Mouse (Mus musculus) A20 (cell line): ENCODE measurements around the gene Sorbs1.

Experiments used
- DNase-seq: peaks from one replicate; pipeline ENCODE4 v3.0.0-alpha.2; 2011; ENCODE audit warnings: low read depth, low spot score

The Sorbs1 gene

GRCm38 (mm10) chr19:40436465-40437200, 76.9 kb downstream of the Sorbs1 start:
- DNase-seq, result no peak

- no peak for DNase-seq
Observed at GRCm38 (mm10) chr19:40435797-40436196, 77.8 kb downstream of the Sorbs1 start.

GRCm38 (mm10) chr19:40435045-40435444, 78.5 kb downstream of the Sorbs1 start:
- DNase-seq, result no peak

- peak; percentile 30 for DNase-seq
Observed at GRCm38 (mm10) chr19:40434042-40434869, 79.3 kb downstream of the Sorbs1 start.

- no peak for DNase-seq
Observed at GRCm38 (mm10) chr19:40433316-40433912, 80.2 kb downstream of the Sorbs1 start.

- DNase-seq, result no peak
Observed at GRCm38 (mm10) chr19:40431969-40432368, 81.6 kb downstream of the Sorbs1 start.

- DNase-seq, result no peak
Observed at GRCm38 (mm10) chr19:40429572-40429971, 84.0 kb downstream of the Sorbs1 start.

GRCm38 (mm10) chr19:40429169-40429568, 84.4 kb downstream of the Sorbs1 start:
- no peak for DNase-seq

- DNase-seq, result no peak
Observed at GRCm38 (mm10) chr19:40426103-40426960, 87.2 kb downstream of the Sorbs1 start.

- DNase-seq, result no peak
Observed at GRCm38 (mm10) chr19:40425326-40425725, 88.3 kb downstream of the Sorbs1 start.

GRCm38 (mm10) chr19:40421037-40421436, 92.5 kb downstream of the Sorbs1 start:
- DNase-seq, result no peak

GRCm38 (mm10) chr19:40419315-40419714, 94.3 kb downstream of the Sorbs1 start:
- no peak for DNase-seq

GRCm38 (mm10) chr19:40417155-40417821, 96.3 kb downstream of the Sorbs1 start:
- DNase-seq, result no peak

GRCm38 (mm10) chr19:40415725-40416124, 97.9 kb downstream of the Sorbs1 start:
- DNase-seq, result no peak

GRCm38 (mm10) chr19:40414798-40415475, 98.6 kb downstream of the Sorbs1 start:
- DNase-seq, result no peak

- DNase-seq, result no peak
Observed at GRCm38 (mm10) chr19:40414386-40414785, 99.2 kb downstream of the Sorbs1 start.

GRCm38 (mm10) chr19:40411379-40411813, 102.2 kb downstream of the Sorbs1 start:
- DNase-seq, result no peak

GRCm38 (mm10) chr19:40410511-40410910, 103.1 kb downstream of the Sorbs1 start:
- DNase-seq, result no peak

- DNase-seq, result no peak
Observed at GRCm38 (mm10) chr19:40410109-40410508, 103.5 kb downstream of the Sorbs1 start.

GRCm38 (mm10) chr19:40409500-40410035, 104.0 kb downstream of the Sorbs1 start:
- DNase-seq, result no peak
